Mouse (Mus musculus) thymus, adult 2 months (tissue): ENCODE data around the gene Tap2.
"Not testable (repeated sequence)": the region's sequence is repeated elsewhere in the genome, so short reads cannot be mapped to it uniquely, and the experiment has no call there.

Source experiments
- CTCF ChIP-seq: fragments of 200-500 bp; IDR thresholded peaks from 2 replicates; pipeline ENCODE4 v1.5.1; 2012; ENCODE audit warnings: mild to moderate bottlenecking, control low read depth, low read length, moderate library complexity, borderline replicate concordance; ENCODE audit not compliant: control insufficient read depth, poor library complexity, insufficient read depth; ENCODE audit errors: extremely low read depth
- POLR2A ChIP-seq: fragments of 200-500 bp; IDR thresholded peaks from 2 replicates; pipeline ENCODE4 v1.6.1; 2012; ENCODE audit warnings: mild to moderate bottlenecking, low read length, control low read depth, moderate library complexity; ENCODE audit not compliant: control insufficient read depth, poor library complexity, insufficient read depth; ENCODE audit errors: extremely low read depth

GRCm38 (mm10) chr17:34232021-34232420 lies 28.7 kb downstream of the Tap2 start:
- not testable (repeated sequence) for TF ChIP-seq CTCF, POLR2A
